In the genomic region with DNA sequence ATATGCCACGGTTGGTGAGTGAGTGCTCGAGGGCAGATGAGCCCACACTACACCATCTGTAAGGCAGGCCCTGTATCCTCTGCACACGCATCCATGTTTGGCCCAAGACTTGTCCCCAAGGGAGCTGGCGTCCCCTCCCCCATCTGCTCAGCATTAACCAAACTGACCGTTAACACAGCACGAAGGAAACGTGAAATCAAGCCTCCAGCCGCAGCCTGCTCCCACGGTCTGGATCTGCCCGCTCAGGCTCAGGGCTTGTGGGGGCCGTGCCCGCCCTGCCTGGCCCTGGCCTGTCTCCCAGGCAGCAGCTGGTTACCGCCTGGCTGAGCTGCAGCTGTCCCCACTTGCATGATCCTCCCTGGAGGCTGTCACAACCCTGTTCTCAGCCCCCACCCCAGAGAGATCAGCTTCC, we compare ENCODE assay signal across 9 mouse cellular contexts. TPM values are rescaled to one million over a fixed set of nuclear protein-coding genes. Genes with fewer than 3 reads are reported as not detected.
A peak's percentile ranks its signal among the peaks of the same experiment; 100 is the strongest.
DNase-seq lines count a peak whose midpoint lies in the region; ATAC-seq and TF ChIP-seq lines count a peak whose summit lies in the region.
"Had no signal": no experiment of that assay in that cellular context is flagged by ENCODE, and none has a peak within 500 bp of the region (broad histone marks: within the 10 kb centered on the region; RNA-seq: fewer than 3 reads in every experiment).

No protein-coding gene starts in this region.

- peak overlapping the region; percentile 16; the same call in 1 of the 2 replicates for H3K9ac ChIP-seq in ES-E14 (ENCODE audit: insufficient read depth, low read depth, low read length, poor library complexity, severe bottlenecking)
- no peak overlapping the region for H3K9ac ChIP-seq in heart, embryonic 12.5 days
- H3K9ac ChIP-seq in kidney, embryonic 16.5 days (replicated peaks; ENCODE audit: low read length), result no peak overlapping the region
- H3K9ac ChIP-seq: liver, embryonic 14.5 days had no signal

- ATAC-seq in heart, embryonic 12.5 days (ENCODE audit: insufficient number of reproducible peaks, low FRiP score), result peak; percentile 30; the same call in 1 of the 2 replicates
- peak; percentile 93 for ATAC-seq in kidney, embryonic 16.5 days (ENCODE audit: low FRiP score, low TSS enrichment)

- WGBS in heart, embryonic 12.5 days, result 82% methylated on average over 13 of the region's 13 CpGs
- 25% methylated on average over 13 of the region's 13 CpGs for WGBS in kidney, embryonic 16.5 days

- no peak overlapping the region for H3K4me3 ChIP-seq in C2C12 (ENCODE audit: insufficient read depth, poor library complexity, severe bottlenecking)
- peak overlapping the region; percentile 33 to 43; a peak in 2 of 4 replicates for H3K4me3 ChIP-seq in ES-E14 (ENCODE audit: insufficient read depth in 1 of 2, low read depth in 1 of 2, low read length in 2 of 2, poor library complexity in 1 of 2, severe bottlenecking in 1 of 2)
- no peak overlapping the region for H3K4me3 ChIP-seq in heart, embryonic 12.5 days
- no peak overlapping the region for H3K4me3 ChIP-seq in kidney, embryonic 16.5 days (ENCODE audit: low read length)

- H3K27me3 ChIP-seq in C2C12 (ENCODE audit: control insufficient read depth, insufficient read depth, insufficient read length), result no peaks in the 10 kb centered on the region
- 0 out of 2 replicates have a peak, but pooled peaks cover under 1% of the 10 kb centered on the region for H3K27me3 ChIP-seq in heart, embryonic 12.5 days (replicated peaks)
- no peaks in the 10 kb centered on the region for H3K27me3 ChIP-seq in kidney, embryonic 16.5 days (ENCODE audit: insufficient read depth, low read length)

- no peak for DNase-seq in ES-E14 (ENCODE audit: low read depth, low spot score)
- DNase-seq in lung, postnatal 36 days, result peak; percentile 67
- DNase-seq in right cerebral cortex, postnatal 14 days, result peak; percentile 24
- no peak for DNase-seq in spleen, postnatal 14 days (ENCODE audit: low spot score in 2 of 2)
- DNase-seq in thymus, postnatal 0 days (ENCODE audit: low spot score), result no peak

- peaks cover 2 to 15% of the 10 kb centered on the region in 2 experiments; a peak in 2 of 4 replicates for H3K4me1 ChIP-seq in ES-E14 (ENCODE audit: control insufficient read depth in 2 of 2, insufficient read depth in 2 of 2, low read length in 2 of 2, poor library complexity in 1 of 2)
- H3K4me1 ChIP-seq in heart, embryonic 12.5 days (replicated peaks), result peaks cover 14% of the 10 kb centered on the region
- peaks cover 37% of the 10 kb centered on the region for H3K4me1 ChIP-seq in kidney, embryonic 16.5 days (ENCODE audit: insufficient read depth, low read length)

- no peaks in the 10 kb centered on the region for H3K79me2 ChIP-seq in C2C12 (ENCODE audit: control insufficient read depth, insufficient read depth)

- in situ Hi-C loops in ES-E14 (cut with MboI; ENCODE audit: low sequenced_read_pairs in 2 of 2, unreplicated experiment in 2 of 2), result no loop called here

- peak overlapping the region; percentile 16 for H3ac ChIP-seq in C2C12 (ENCODE audit: control insufficient read depth, insufficient read length, low read depth)

- no peaks in the 10 kb centered on the region for H3K9me3 ChIP-seq in ES-E14 (ENCODE audit: control insufficient read depth, insufficient read depth, low read depth, low read length)
- H3K9me3 ChIP-seq in heart, embryonic 12.5 days (replicated peaks), result 0 out of 2 replicates have a peak, but pooled peaks cover 6% of the 10 kb centered on the region
- no peaks in the 10 kb centered on the region for H3K9me3 ChIP-seq in kidney, embryonic 16.5 days (ENCODE audit: low read length)

- no peak for TF ChIP-seq CTCF in C2C12 (IDR thresholded peaks at IDR 0.05; ENCODE audit: control insufficient read depth, insufficient read depth, insufficient read length)

- no peak overlapping the region for H3K27ac ChIP-seq in ES-E14 (ENCODE audit: insufficient read depth, low read depth, low read length, poor library complexity, severe bottlenecking)
- H3K27ac ChIP-seq in heart, embryonic 12.5 days (ENCODE audit: poor library complexity, severe bottlenecking), result no peak overlapping the region
- peak overlapping the region; percentile 74 for H3K27ac ChIP-seq in kidney, embryonic 16.5 days (ENCODE audit: low read length)
- H3K27ac ChIP-seq: liver, embryonic 14.5 days had no signal

- H3K79me3 ChIP-seq in C2C12 (ENCODE audit: low read depth), result no peaks in the 10 kb centered on the region

- no peak overlapping the region for H3K4me2 ChIP-seq in heart, embryonic 12.5 days
- no peak overlapping the region for H3K4me2 ChIP-seq in kidney, embryonic 16.5 days (replicated peaks; ENCODE audit: low read depth, low read length)

- H3K36me3 ChIP-seq in C2C12 (ENCODE audit: control insufficient read depth, insufficient read depth) (no peaks in the 10 kb centered on the region), ES-E14 (ENCODE audit: control insufficient read depth, insufficient read depth, low read length, poor library complexity, severe bottlenecking) (no peaks in the 10 kb centered on the region)
- no peaks in the 10 kb centered on the region for H3K36me3 ChIP-seq in heart, embryonic 12.5 days
- 0 out of 2 replicates have a peak, but pooled peaks cover 7% of the 10 kb centered on the region for H3K36me3 ChIP-seq in kidney, embryonic 16.5 days (ENCODE audit: insufficient read depth, low read length)

TF ChIP-seq in C2C12, 6 proteins besides CTCF, POLR2A, EP300 and RAD21:
- TF ChIP-seq MYOD1 (IDR thresholded peaks at IDR 0.05; ENCODE audit: control insufficient read depth, insufficient read length, low read depth) (peak; percentile 98), CEBPB (IDR thresholded peaks at IDR 0.05; ENCODE audit: low read depth) (no peak)
TF ChIP-seq in C2C12: peak in this region for 1.

TF ChIP-seq in ES-E14, 5 proteins besides CTCF, POLR2A, EP300 and RAD21:
- TF ChIP-seq ZC3H11A (IDR thresholded peaks at IDR 0.05; ENCODE audit: borderline replicate concordance, low read depth, low read length) (no peak), ZNF384 (IDR thresholded peaks at IDR 0.05; ENCODE audit: low read depth, low read length) (no peak), HCFC1 (IDR thresholded peaks at IDR 0.05; ENCODE audit: borderline replicate concordance, insufficient read depth, low read length) (no peak), CHD2 (IDR thresholded peaks at IDR 0.05; ENCODE audit: low read depth, low read length) (no peak), MAFK (IDR thresholded peaks at IDR 0.05; ENCODE audit: insufficient read depth, low read depth, low read length) (no peak)

RNA-seq across cellular contexts. Expression of a gene that starts 16.5 kb away (rescaled TPM):
- polyA plus RNA-seq in C2C12 (2012; fragmentation: generic; extraction: Trizol), result 2.8 TPM
- 1.8 and 2.4 TPM in 2 replicates for total RNA-seq in ES-E14 (2012; rRNA removed)
- 0.45 and 0.51 TPM in 2 replicates for polyA plus RNA-seq in heart, embryonic 12.5 days (2016; fragmentation: Nextera tagmentation; extraction: Ambion mirVana)
- polyA plus RNA-seq in kidney, embryonic 16.5 days (2015; fragmentation: Nextera tagmentation; extraction: Ambion mirVana), result 21.8 and 23.0 TPM in 2 replicates
- 0.06 TPM in 1 of 2 replicates, not detected in the other for polyA plus RNA-seq in thymus, postnatal 0 days (2015; fragmentation: Nextera tagmentation; extraction: Ambion mirVana)

RNA-seq across cellular contexts. Expression of a gene that starts 35.6 kb away (rescaled TPM):
- not detected for polyA plus RNA-seq in C2C12 (2012; fragmentation: generic; extraction: Trizol)
- total RNA-seq in ES-E14 (2012; rRNA removed), result not detected in 2 replicates
- polyA plus RNA-seq in heart, embryonic 12.5 days (2016; fragmentation: Nextera tagmentation; extraction: Ambion mirVana), result not detected in 2 replicates
- not detected in 2 replicates for polyA plus RNA-seq in kidney, embryonic 16.5 days (2015; fragmentation: Nextera tagmentation; extraction: Ambion mirVana)
- not detected in 2 replicates for polyA plus RNA-seq in thymus, postnatal 0 days (2015; fragmentation: Nextera tagmentation; extraction: Ambion mirVana)
- polyA plus RNA-seq: liver, embryonic 14.5 days had no signal

RNA-seq across cellular contexts. Expression of a gene that starts 40.6 kb away (rescaled TPM):
- polyA plus RNA-seq in C2C12 (2012; fragmentation: generic; extraction: Trizol), result 10.5 TPM
- total RNA-seq in ES-E14 (2012; rRNA removed), result 120 and 135 TPM in 2 replicates
- polyA plus RNA-seq in heart, embryonic 12.5 days (2016; fragmentation: Nextera tagmentation; extraction: Ambion mirVana), result 52.7 and 53.9 TPM in 2 replicates
- polyA plus RNA-seq in kidney, embryonic 16.5 days (2015; fragmentation: Nextera tagmentation; extraction: Ambion mirVana), result 49.6 and 58.6 TPM in 2 replicates
- 52.6 and 73.8 TPM in 2 replicates for polyA plus RNA-seq in thymus, postnatal 0 days (2015; fragmentation: Nextera tagmentation; extraction: Ambion mirVana)

Comparison
In these comparisons a context has a peak if more than half of its experiments do, and no peak if none do; other contexts are left out.
1. H3K4me3 ChIP-seq: peak in ES-E14 (2 of 2); none in C2C12 (single experiment), heart, embryonic 12.5 days (single experiment) and kidney, embryonic 16.5 days (single experiment).
2. DNase-seq: peak in lung, postnatal 36 days (single experiment) and right cerebral cortex, postnatal 14 days (single experiment); none in ES-E14 (single experiment), spleen, postnatal 14 days (0 of 2) and thymus, postnatal 0 days (single experiment).